Mouse (Mus musculus) midbrain, embryonic 14.5 days (tissue): ENCODE results near the gene App. TPM values are rescaled to one million over a fixed set of nuclear protein-coding genes. Genes with fewer than 3 reads are reported as not detected.

Experiments
- ATAC-seq: fragments of 200-750 bp; cut with Nextera tagmentation; 2 replicates; pipeline ENCODE4 v1.8.0; 2017; ENCODE audit warnings: moderate number of reproducible peaks, moderate library complexity; ENCODE audit not compliant: low FRiP score, low TSS enrichment
- DNase-seq: peaks from one replicate; pipeline ENCODE4 v3.0.0-alpha.2; 2015
- H3K27ac ChIP-seq: fragments of 300-500 bp; sonication (generic); replicated peaks from 2 replicates; pipeline ENCODE4 v1.5.1; 2014; ENCODE audit warnings: mild to moderate bottlenecking, low read depth, low read length, moderate library complexity
- H3K27me3 ChIP-seq: fragments of 300-500 bp; sonication (generic); 2 replicates; pipeline ENCODE4 v1.6.1; 2014; ENCODE audit warnings: low read length, control low read depth, mixed read lengths; ENCODE audit not compliant: control insufficient read depth, insufficient read depth
- H3K36me3 ChIP-seq: fragments of 300-500 bp; sonication (generic); 2 replicates; pipeline ENCODE4 v1.6.1; 2014; ENCODE audit warnings: low read length, control low read depth; ENCODE audit not compliant: control insufficient read depth, insufficient read depth
- H3K4me1 ChIP-seq: fragments of 300-500 bp; sonication (generic); 2 replicates; pipeline ENCODE4 v1.6.1; 2014; ENCODE audit warnings: mild to moderate bottlenecking, antibody characterized with exemption, low read length, control low read depth; ENCODE audit not compliant: control insufficient read depth, insufficient read depth
- H3K4me2 ChIP-seq: fragments of 300-500 bp; sonication (generic); 2 replicates; pipeline ENCODE4 v1.6.1; 2014; ENCODE audit warnings: mild to moderate bottlenecking, low read length, moderate library complexity
- H3K4me3 ChIP-seq: fragments of 300-500 bp; sonication (generic); replicated peaks from 2 replicates; pipeline ENCODE4 v1.5.1; 2014; ENCODE audit warnings: low read depth, low read length
- H3K9ac ChIP-seq: fragments of 300-500 bp; sonication (generic); replicated peaks from 2 replicates; pipeline ENCODE4 v1.6.1; 2014; ENCODE audit warnings: mild to moderate bottlenecking, low read length, moderate library complexity
- H3K9me3 ChIP-seq: fragments of 300-500 bp; sonication (generic); 2 replicates; pipeline ENCODE4 v1.6.1; 2016; ENCODE audit warnings: low read length, control low read depth, mixed read lengths; ENCODE audit not compliant: control insufficient read depth
- WGBS: fragments of 180-500 bp; shearing (Covaris S2); extraction: QIAGEN DNeasy Blood & Tissue Kit; methylation state at CpG from one replicate; pipeline ENCODE4 v1.1.7; 2014; 5-methylcytosine and 5-hydroxymethylcytosine counted together
- polyA plus RNA-seq: library from polyadenylated mRNA; unstranded; fragments of >200 nt; fragmentation: Nextera tagmentation; extraction: Ambion mirVana; gene quantifications from 2 replicates; pipeline ENCODE4 v1.2.1, GENCODE M21; 2014

The App gene
- polyA plus RNA-seq, 1 experiment from 2014 or later: 339 TPM

DNA sequence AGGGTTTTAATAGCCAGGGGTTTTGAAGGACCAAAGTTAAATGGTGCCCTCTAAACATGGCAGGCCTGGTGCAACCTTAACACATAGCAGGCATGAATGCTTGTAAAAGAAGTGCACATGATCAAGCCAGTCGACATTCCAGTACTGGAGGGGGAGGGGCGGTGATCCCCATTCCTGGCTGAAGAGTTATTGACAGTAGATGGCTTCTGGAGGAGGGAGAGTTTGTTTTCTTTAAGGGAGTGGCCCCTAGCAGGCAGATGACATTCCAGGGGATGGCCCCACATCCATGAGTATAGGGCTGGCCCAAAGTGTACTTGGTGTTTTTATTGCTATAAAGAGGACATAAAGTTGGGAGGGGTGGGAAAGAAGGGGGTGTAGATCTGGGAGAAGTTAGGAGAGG lies 13.4 kb downstream of the App start:
- no peak for DNase-seq
- Histone ChIP-seq H3K9ac (no peak overlapping the region), H3K27ac (no peak overlapping the region), H3K4me2 (no peak overlapping the region), H3K4me1 (no peaks in the 10 kb centered on the region), H3K36me3 (0 out of 2 replicates have a peak, but pooled peaks cover 2% of the 10 kb centered on the region), H3K4me3 (no peak overlapping the region), H3K9me3 (no peaks in the 10 kb centered on the region), H3K27me3 (no peaks in the 10 kb centered on the region)
- no peak for ATAC-seq
- WGBS: 96% methylated on average over 2 of the region's 2 CpGs

DNA sequence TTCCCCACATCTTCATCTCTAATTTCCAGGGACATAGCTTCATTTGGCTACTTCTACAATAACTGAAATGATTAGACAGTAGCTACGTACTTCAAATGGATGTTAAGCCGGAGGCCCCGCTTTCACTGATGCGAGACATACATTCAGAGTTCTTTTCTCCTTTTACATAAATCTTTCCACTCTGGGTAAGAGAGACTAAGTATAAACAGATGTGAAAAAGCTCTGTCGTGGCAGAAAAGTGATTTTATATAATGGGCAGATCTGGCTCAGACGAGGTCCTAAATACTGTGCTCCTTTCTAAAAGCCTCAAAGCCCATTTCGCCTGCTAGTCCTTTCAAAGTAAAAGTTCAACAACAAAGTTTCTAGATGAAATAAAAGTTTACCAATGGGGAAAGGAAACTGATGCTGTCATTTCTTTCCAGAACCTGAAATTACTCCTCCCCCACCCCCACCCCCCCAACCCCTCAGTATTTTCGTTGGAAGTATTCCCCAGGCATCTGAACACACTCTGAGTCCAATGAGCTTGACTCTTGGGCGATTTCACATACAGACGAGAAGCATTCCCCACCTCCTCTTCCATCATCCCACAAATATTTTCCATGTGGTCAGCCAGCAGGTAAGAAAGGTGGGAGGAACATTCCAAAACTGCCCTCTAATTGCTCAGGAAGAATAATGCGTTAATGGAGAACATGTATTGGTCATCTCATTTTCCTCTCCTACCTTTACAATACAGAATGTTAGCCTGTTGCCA lies 15.6 kb downstream of the App start:
- no peak for DNase-seq
- no peak for ATAC-seq
- Histone ChIP-seq H3K9ac (no peak overlapping the region), H3K36me3 (0 out of 2 replicates have a peak, but pooled peaks cover 2% of the 10 kb centered on the region), H3K4me1 (0 out of 2 replicates have a peak, but pooled peaks cover 3% of the 10 kb centered on the region), H3K4me2 (no peak overlapping the region), H3K9me3 (no peaks in the 10 kb centered on the region), H3K27ac (no peak overlapping the region), H3K27me3 (no peaks in the 10 kb centered on the region), H3K4me3 (no peak overlapping the region)
- 89% methylated on average over 11 of the region's 11 CpGs for WGBS

DNA sequence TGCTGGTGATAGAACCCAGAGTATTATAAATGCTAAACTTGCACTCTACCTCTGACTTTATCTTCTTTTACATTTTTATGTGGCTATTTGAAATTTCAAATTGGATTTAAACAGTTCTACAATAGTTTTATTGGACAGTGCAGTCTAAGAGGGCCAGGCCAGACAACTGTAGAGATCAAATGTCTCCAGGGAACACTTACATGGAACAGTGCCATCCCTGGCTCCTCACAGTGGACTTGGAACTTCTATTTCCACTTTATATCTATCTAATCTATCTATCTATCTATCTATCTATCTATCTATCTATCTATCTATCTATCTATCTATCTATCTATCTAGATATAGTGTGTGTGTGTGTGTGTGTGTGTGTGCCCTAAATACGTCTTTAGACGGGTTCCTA lies 16.4 kb downstream of the App start:
- Histone ChIP-seq H3K4me1 (peaks cover 7% of the 10 kb centered on the region; the same call in 1 of the 2 replicates), H3K27me3 (no peaks in the 10 kb centered on the region), H3K27ac (no peak overlapping the region), H3K9me3 (no peaks in the 10 kb centered on the region), H3K36me3 (0 out of 2 replicates have a peak, but pooled peaks cover 2% of the 10 kb centered on the region), H3K9ac (no peak overlapping the region), H3K4me2 (no peak overlapping the region), H3K4me3 (no peak overlapping the region)
- WGBS: 97% methylated on average over 2 of the region's 2 CpGs
- DNase-seq (no peak), ATAC-seq (no peak)

DNA sequence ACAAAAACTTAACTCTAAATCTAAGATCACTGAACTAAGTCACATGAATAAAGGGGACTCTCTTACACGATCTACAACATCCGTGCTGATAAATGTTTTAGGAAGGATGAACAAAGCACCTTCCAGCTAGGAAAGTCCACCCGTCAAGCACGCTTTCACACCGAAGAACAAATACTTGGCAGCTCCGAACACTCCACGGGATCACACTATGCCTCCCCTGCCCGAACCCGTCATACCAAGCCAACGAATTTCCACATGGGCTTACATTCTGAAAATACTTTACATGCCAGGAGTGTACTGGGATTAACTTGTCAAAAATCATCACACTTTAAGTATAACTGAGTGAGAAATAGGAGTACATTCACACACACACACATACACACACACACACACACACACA lies 17.7 kb downstream of the App start:
- Histone ChIP-seq H3K4me1 (peaks cover 13% of the 10 kb centered on the region; the same call in 1 of the 2 replicates), H3K9ac (no peak overlapping the region), H3K4me3 (no peak overlapping the region), H3K9me3 (no peaks in the 10 kb centered on the region), H3K27ac (no peak overlapping the region), H3K27me3 (no peaks in the 10 kb centered on the region), H3K36me3 (0 out of 2 replicates have a peak, but pooled peaks cover 2% of the 10 kb centered on the region), H3K4me2 (no peak overlapping the region)
- ATAC-seq: no peak
- DNase-seq: no peak
- WGBS: 79% methylated on average over 10 of the region's 10 CpGs

DNA sequence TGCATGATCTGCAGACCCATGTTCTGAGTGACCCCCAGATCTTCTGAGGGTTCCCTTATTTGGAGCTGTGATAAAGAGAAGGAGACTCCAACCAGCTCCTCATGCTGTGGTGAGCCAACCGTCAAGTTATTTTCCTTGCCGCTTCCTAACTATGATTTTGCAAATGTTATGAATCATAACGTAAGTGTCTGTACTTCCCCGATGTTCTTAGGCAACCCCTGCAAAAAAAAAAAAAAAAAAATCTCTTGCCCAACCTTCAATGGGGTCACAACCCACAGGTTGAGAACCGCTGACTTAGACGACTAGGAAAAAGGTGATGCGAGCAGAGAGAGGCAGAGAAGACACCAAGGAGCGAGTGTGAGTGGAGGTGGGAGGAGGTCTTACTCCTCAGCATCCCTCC lies 21.1 kb downstream of the App start:
- Histone ChIP-seq H3K4me2 (no peak overlapping the region), H3K4me1 (peaks cover 16% of the 10 kb centered on the region; the same call in 1 of the 2 replicates), H3K27me3 (no peaks in the 10 kb centered on the region), H3K9ac (no peak overlapping the region), H3K4me3 (no peak overlapping the region), H3K9me3 (no peaks in the 10 kb centered on the region), H3K36me3 (peaks cover 3% of the 10 kb centered on the region; the same call in 1 of the 2 replicates), H3K27ac (no peak overlapping the region)
- WGBS: 93% methylated on average over 8 of the region's 8 CpGs
- DNase-seq (no peak), ATAC-seq (no peak)

DNA sequence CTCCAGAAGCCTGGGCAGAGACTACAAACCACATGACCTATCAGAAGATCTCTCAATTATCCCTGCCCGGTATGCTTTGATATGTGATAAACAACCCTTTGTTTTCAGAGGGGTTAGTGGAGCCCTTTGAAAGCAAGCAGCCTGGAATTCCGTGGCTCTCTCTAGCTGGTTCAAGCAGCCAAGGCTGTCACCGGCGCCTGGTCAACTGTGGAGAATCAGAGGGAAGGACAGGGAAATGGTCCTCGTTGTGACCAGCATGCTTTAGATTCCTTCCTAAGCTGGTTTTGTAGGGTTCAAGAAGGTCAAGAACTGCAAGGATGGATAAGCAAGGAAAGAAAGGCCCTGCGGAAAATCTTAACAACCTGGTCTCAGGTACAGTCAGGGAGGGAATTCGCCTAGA lies 21.9 kb downstream of the App start:
- Histone ChIP-seq H3K4me2 (no peak overlapping the region), H3K9ac (no peak overlapping the region), H3K27me3 (no peaks in the 10 kb centered on the region), H3K4me1 (peaks cover 16% of the 10 kb centered on the region; the same call in 1 of the 2 replicates), H3K4me3 (no peak overlapping the region), H3K36me3 (peaks cover 3% of the 10 kb centered on the region; the same call in 1 of the 2 replicates), H3K27ac (no peak overlapping the region), H3K9me3 (no peaks in the 10 kb centered on the region)
- ATAC-seq (no peak), DNase-seq (peak; percentile 24)
- 17% methylated on average over 7 of the region's 7 CpGs for WGBS

DNA sequence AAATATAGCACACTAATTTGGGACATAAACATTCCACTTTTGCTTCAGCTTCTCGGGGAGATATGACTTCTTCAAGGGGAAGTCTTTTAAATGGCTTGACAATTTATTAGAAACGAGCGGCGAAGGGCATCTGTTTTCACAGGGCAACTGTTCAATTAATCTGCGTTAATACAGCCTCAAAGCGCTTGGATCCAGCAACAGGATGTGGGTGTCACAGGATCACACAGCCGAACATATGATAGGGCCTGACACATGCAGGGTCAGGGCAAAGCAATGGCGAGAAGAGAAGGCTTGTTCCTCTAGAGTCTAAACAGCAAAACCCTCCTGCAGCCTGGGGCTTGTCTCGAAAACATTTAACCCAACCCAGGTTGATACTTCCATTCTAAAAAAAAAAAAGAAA lies 22.7 kb downstream of the App start:
- H3K9ac ChIP-seq: no peak overlapping the region
- H3K36me3 ChIP-seq: peaks cover 3% of the 10 kb centered on the region; the same call in 1 of the 2 replicates
- DNase-seq (no peak), ATAC-seq (no peak)
- no peak overlapping the region for H3K4me3 ChIP-seq
- no peak overlapping the region for H3K4me2 ChIP-seq
- peaks cover 16% of the 10 kb centered on the region; the same call in 1 of the 2 replicates for H3K4me1 ChIP-seq
- no peak overlapping the region for H3K27ac ChIP-seq
- no peaks in the 10 kb centered on the region for H3K9me3 ChIP-seq
- 63% methylated on average over 9 of the region's 9 CpGs for WGBS
- no peaks in the 10 kb centered on the region for H3K27me3 ChIP-seq

DNA sequence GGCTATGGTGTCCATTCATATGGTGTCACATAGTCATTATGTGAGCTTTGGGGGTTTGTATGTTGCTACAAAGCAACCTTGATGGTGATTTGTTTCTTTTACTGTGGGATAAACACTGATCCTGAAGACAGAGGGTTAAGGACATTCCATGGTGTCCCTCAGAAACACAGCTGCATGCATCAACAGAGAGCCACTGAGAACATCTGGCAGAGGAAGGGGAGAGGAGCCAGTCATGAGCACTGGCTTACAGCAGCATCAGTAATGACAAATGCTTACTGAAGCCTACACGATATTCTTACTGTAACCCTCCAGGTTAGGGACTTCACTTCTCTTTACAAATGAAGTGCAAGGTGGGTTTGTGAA lies 24.1 kb downstream of the App start:
- DNase-seq (no peak), ATAC-seq (no peak)
- H3K27me3 ChIP-seq: no peaks in the 10 kb centered on the region
- no peak overlapping the region for H3K4me3 ChIP-seq
- no peak overlapping the region for H3K9ac ChIP-seq
- no peak overlapping the region for H3K27ac ChIP-seq
- H3K9me3 ChIP-seq: no peaks in the 10 kb centered on the region
- no peak overlapping the region for H3K4me2 ChIP-seq
- H3K4me1 ChIP-seq: peaks cover 25% of the 10 kb centered on the region
- 78% methylated on average over 1 of the region's 1 CpGs for WGBS
- peaks cover 3% of the 10 kb centered on the region; the same call in 1 of the 2 replicates for H3K36me3 ChIP-seq
